Mouse (Mus musculus) E14TG2a.4 (cell line): ENCODE data around the gene Agpat3.

Source experiments
- CTCF ChIP-seq: conservative IDR thresholded peaks from 2 replicates; pipeline ENCODE4 v1.5.1; 2014; ENCODE audit warnings: low read length
- NANOG ChIP-seq: IDR thresholded peaks from 2 replicates; pipeline ENCODE4 v1.6.1; 2014; ENCODE audit warnings: borderline replicate concordance, low read length, mixed read lengths

DNA sequence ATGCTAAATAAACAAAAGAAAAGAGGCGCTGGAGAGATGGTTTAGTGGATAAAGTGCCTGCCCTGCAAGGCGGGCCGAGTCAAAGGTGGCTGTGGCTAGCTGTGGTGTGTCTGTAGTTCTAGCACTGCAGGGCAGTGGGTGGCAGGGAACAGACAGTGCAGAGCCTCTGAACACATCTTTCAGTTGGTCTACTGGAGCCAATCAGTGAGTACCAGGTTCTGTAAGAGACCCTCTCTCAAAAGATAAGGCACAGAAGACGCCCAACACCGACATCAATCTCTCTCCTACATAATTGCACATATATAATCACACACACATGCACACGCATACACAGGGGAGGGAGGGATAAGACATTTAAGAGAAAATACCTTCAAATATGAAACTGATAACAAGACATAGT is 114.5 kb downstream of the Agpat3 start:
- TF ChIP-seq CTCF (no peak), NANOG (no peak)
